ENCODE assay signal across 12 mouse cellular contexts in genomic region chr3:97868733-97869132, GRCm38 (mm10). TPM values are rescaled to one million over a fixed set of nuclear protein-coding genes. Genes with fewer than 3 reads are reported as not detected.
DNase-seq lines count a peak whose midpoint lies in the region; ATAC-seq and TF ChIP-seq lines count a peak whose summit lies in the region.
"Had no signal": no experiment of that assay in that cellular context is flagged by ENCODE, and none has a peak within 500 bp of the region (broad histone marks: within the 10 kb centered on the region; RNA-seq: fewer than 3 reads in every experiment).

No protein-coding gene starts in this region.

- peaks cover 3% of the 10 kb centered on the region; the same call in 1 of the 2 replicates for H3K4me1 ChIP-seq in intestine, embryonic 14.5 days (replicated peaks; ENCODE audit: control insufficient read depth, insufficient read depth, low read length)
- H3K4me1 ChIP-seq in intestine, embryonic 15.5 days (replicated peaks) = peaks cover 12% of the 10 kb centered on the region; the same call in 1 of the 2 replicates
- H3K4me1 ChIP-seq in heart, postnatal 0 days (ENCODE audit: control insufficient read depth, insufficient read depth) = peaks cover 5% of the 10 kb centered on the region; the same call in 1 of the 2 replicates

- no peak for ATAC-seq in intestine, embryonic 14.5 days (replicated peaks; ENCODE audit: low FRiP score, low TSS enrichment, low read depth)
- ATAC-seq in intestine, embryonic 15.5 days = no peak
- no peak for ATAC-seq in heart, postnatal 0 days (ENCODE audit: insufficient read depth, low read depth)

- TF ChIP-seq CTCF in gastrocnemius, adult 2 months (IDR thresholded peaks at IDR 0.05) = no peak
- TF ChIP-seq CTCF in heart, postnatal 0 days (IDR thresholded peaks at IDR 0.05; ENCODE audit: low read depth) = no peak

- peak overlapping the region; percentile 99 for H3K27ac ChIP-seq in gastrocnemius, adult 2 months
- no peak overlapping the region for H3K27ac ChIP-seq in intestine, embryonic 14.5 days (ENCODE audit: low read depth)
- H3K27ac ChIP-seq in intestine, embryonic 15.5 days = no peak overlapping the region
- H3K27ac ChIP-seq in heart, postnatal 0 days (ENCODE audit: low read depth) = peak overlapping the region; percentile 99
- H3K27ac ChIP-seq: forebrain, embryonic 13.5 days; limb, embryonic 15.5 days had no signal

- no peak for TF ChIP-seq EP300 in heart, postnatal 0 days (IDR thresholded peaks at IDR 0.05; ENCODE audit: low read depth)

- H3K36me3 ChIP-seq in intestine, embryonic 14.5 days (ENCODE audit: control insufficient read depth, insufficient read depth, low read length) = no peaks in the 10 kb centered on the region
- no peaks in the 10 kb centered on the region for H3K36me3 ChIP-seq in intestine, embryonic 15.5 days
- no peaks in the 10 kb centered on the region for H3K36me3 ChIP-seq in heart, postnatal 0 days (replicated peaks; ENCODE audit: control insufficient read depth, insufficient read depth, low read length)
- H3K36me3 ChIP-seq: limb, embryonic 15.5 days had no signal

- no peaks in the 10 kb centered on the region for H3K9me3 ChIP-seq in intestine, embryonic 14.5 days (ENCODE audit: control insufficient read depth, low read length)
- no peaks in the 10 kb centered on the region for H3K9me3 ChIP-seq in intestine, embryonic 15.5 days
- no peaks in the 10 kb centered on the region for H3K9me3 ChIP-seq in heart, postnatal 0 days (replicated peaks; ENCODE audit: control insufficient read depth, low read length)
- H3K9me3 ChIP-seq: forebrain, embryonic 13.5 days; limb, embryonic 15.5 days; megakaryocyte, embryonic 14.5 days had no signal

- DNase-seq in gastrocnemius, adult 2 months = no peak
- no peak for DNase-seq in gastrocnemius, postnatal 14 days
- DNase-seq in intestine, embryonic 14.5 days (ENCODE audit: low spot score) = peak; percentile 51
- DNase-seq in R1 (ENCODE audit: low read depth, low spot score) = peak; percentile 42
- DNase-seq in heart, postnatal 0 days (ENCODE audit: low spot score) = no peak
- no peak for DNase-seq in urinary bladder, postnatal 25 days (ENCODE audit: low spot score)
- no peak for DNase-seq in urinary bladder, postnatal 14 days (ENCODE audit: low spot score)

- no peak overlapping the region for H3K4me2 ChIP-seq in intestine, embryonic 14.5 days (ENCODE audit: low read length)
- H3K4me2 ChIP-seq in intestine, embryonic 15.5 days (replicated peaks) = no peak overlapping the region
- H3K4me2 ChIP-seq in heart, postnatal 0 days (ENCODE audit: low read depth, low read length) = no peak overlapping the region

- WGBS in intestine, embryonic 14.5 days = 55% methylated on average over 5 of the region's 5 CpGs
- 65% methylated on average over 5 of the region's 5 CpGs for WGBS in intestine, embryonic 15.5 days
- 47% methylated on average over 5 of the region's 5 CpGs for WGBS in heart, postnatal 0 days

- peak overlapping the region; percentile 68 for H3K4me3 ChIP-seq in gastrocnemius, adult 2 months
- no peak overlapping the region for H3K4me3 ChIP-seq in intestine, embryonic 14.5 days (ENCODE audit: low read depth, low read length)
- no peak overlapping the region for H3K4me3 ChIP-seq in intestine, embryonic 15.5 days (replicated peaks)
- H3K4me3 ChIP-seq in heart, postnatal 0 days (ENCODE audit: low read depth, low read length) = no peak overlapping the region

- no peak overlapping the region for H3K9ac ChIP-seq in intestine, embryonic 14.5 days (ENCODE audit: low read length)
- H3K9ac ChIP-seq in intestine, embryonic 15.5 days = no peak overlapping the region
- H3K9ac ChIP-seq in heart, postnatal 0 days (replicated peaks; ENCODE audit: low read depth, low read length) = no peak overlapping the region

- peaks cover 24% of the 10 kb centered on the region for H3K27me3 ChIP-seq in intestine, embryonic 14.5 days (replicated peaks; ENCODE audit: control insufficient read depth, insufficient read depth, low read length)
- peaks cover 8% of the 10 kb centered on the region for H3K27me3 ChIP-seq in intestine, embryonic 15.5 days (replicated peaks)
- peaks cover 5% of the 10 kb centered on the region; the same call in 1 of the 2 replicates for H3K27me3 ChIP-seq in heart, postnatal 0 days (ENCODE audit: control insufficient read depth, insufficient read depth, low read length)
- H3K27me3 ChIP-seq: Patski had no signal

- intact Hi-C loops in gastrocnemius, adult 2 months (cut with DNase I) = loop anchor here (2.0 kb wide), 1 partner anchor 44 kb away; no protein-coding TSS in a partner anchor
- intact Hi-C loops in gastrocnemius, postnatal 14 days (cut with DNase I; ENCODE audit: low total_unique reads) = no loop called here

RNA-seq across cellular contexts. Expression of gene Pde4dip, which starts 19.8 kb away (rescaled TPM):
- 1,000 to 10,000 TPM; 3,559 to 3,570 TPM for total RNA-seq in gastrocnemius, adult 2 months (2021)
- total RNA-seq in gastrocnemius, postnatal 14 days (2021) = 1,000 to 10,000 TPM; 1,779 to 1,961 TPM
- 33.2 and 35.6 TPM in 2 replicates for polyA plus RNA-seq in intestine, embryonic 14.5 days (2014; fragmentation: Nextera tagmentation; extraction: Ambion mirVana)
- 23.7 and 23.8 TPM in 2 replicates for polyA plus RNA-seq in intestine, embryonic 15.5 days (2015; fragmentation: Nextera tagmentation; extraction: Ambion mirVana)
- total RNA-seq in heart, postnatal 0 days (2014; rRNA removed; ENCODE audit: low replicate concordance) = 415 and 498 TPM in 2 replicates
- polyA plus RNA-seq in heart, postnatal 0 days (2015; fragmentation: Nextera tagmentation; extraction: Ambion mirVana) = 107 and 126 TPM in 2 replicates

RNA-seq across cellular contexts. Expression of gene Sec22b, which starts 32.3 kb away (rescaled TPM):
- total RNA-seq in gastrocnemius, adult 2 months (2021) = 10 to 100 TPM; 24.2 to 32.1 TPM
- 10 to 100 TPM; 30.6 to 31.4 TPM for total RNA-seq in gastrocnemius, postnatal 14 days (2021)
- 132 and 143 TPM in 2 replicates for polyA plus RNA-seq in intestine, embryonic 14.5 days (2014; fragmentation: Nextera tagmentation; extraction: Ambion mirVana)
- 132 and 142 TPM in 2 replicates for polyA plus RNA-seq in intestine, embryonic 15.5 days (2015; fragmentation: Nextera tagmentation; extraction: Ambion mirVana)
- total RNA-seq in heart, postnatal 0 days (2014; rRNA removed; ENCODE audit: low replicate concordance) = 22.4 and 56.9 TPM in 2 replicates
- 69.9 and 73.7 TPM in 2 replicates for polyA plus RNA-seq in heart, postnatal 0 days (2015; fragmentation: Nextera tagmentation; extraction: Ambion mirVana)

Comparison
In these comparisons a context has a peak if more than half of its experiments do, and no peak if none do; other contexts are left out.
1. DNase-seq: peak in intestine, embryonic 14.5 days (single experiment) and R1 (single experiment); none in gastrocnemius, adult 2 months (single experiment), gastrocnemius, postnatal 14 days (single experiment), heart, postnatal 0 days (single experiment), urinary bladder, postnatal 25 days (single experiment) and urinary bladder, postnatal 14 days (single experiment).
2. H3K27ac ChIP-seq: peak in gastrocnemius, adult 2 months (single experiment) and heart, postnatal 0 days (single experiment); none in intestine, embryonic 14.5 days (single experiment) and intestine, embryonic 15.5 days (single experiment).